Mouse (Mus musculus) olfactory bulb, adult 2 months (tissue): Measurements from ENCODE around the gene Sh3rf3. TPM values are rescaled to one million over a fixed set of nuclear protein-coding genes. Genes with fewer than 3 reads are reported as not detected.
"Not testable (repeated sequence)": the region's sequence is repeated elsewhere in the genome, so short reads cannot be mapped to it uniquely, and the experiment has no call there.

Experiments
- H3K27ac ChIP-seq: fragments of 200-500 bp; 2 replicates; pipeline ENCODE4 v1.5.1; 2012; ENCODE audit warnings: low read depth, low read length; ENCODE audit not compliant: insufficient read depth
- H3K4me1 ChIP-seq: fragments of 200-500 bp; 2 replicates; pipeline ENCODE4 v1.6.1; 2012; ENCODE audit warnings: low read length; ENCODE audit not compliant: control insufficient read depth, insufficient read depth
- H3K4me3 ChIP-seq: fragments of 200-500 bp; 2 replicates; pipeline ENCODE4 v1.5.1; 2012; ENCODE audit warnings: mild to moderate bottlenecking, low read depth, low read length, moderate library complexity; ENCODE audit not compliant: insufficient read depth
- CTCF ChIP-seq: fragments of 200-500 bp; IDR thresholded peaks from 2 replicates; pipeline ENCODE4 v1.5.1; 2012; ENCODE audit warnings: low read depth, mild to moderate bottlenecking, low read length, moderate library complexity; ENCODE audit not compliant: insufficient read depth
- POLR2A ChIP-seq: fragments of 200-500 bp; IDR thresholded peaks from 2 replicates; pipeline ENCODE4 v1.6.1; 2012; ENCODE audit warnings: mild to moderate bottlenecking, low read depth, low read length, moderate library complexity; ENCODE audit not compliant: insufficient read depth
- WGBS: fragments of 180-500 bp; shearing (Covaris S2); methylation state at CpG from one replicate; pipeline ENCODE4 v1.1.7; 2018; 5-methylcytosine and 5-hydroxymethylcytosine counted together
- polyA plus RNA-seq: library from polyadenylated mRNA; stranded (reverse); fragments of >200 nt; gene quantifications from 2 replicates; pipeline ENCODE4 v1.2.4, GENCODE M21; 2012; ENCODE audit warnings: low replicate concordance; ENCODE audit not compliant: missing spikeins, insufficient read depth, insufficient read length

Sh3rf3 gene
- polyA plus RNA-seq, 1 experiment = not detected

DNA sequence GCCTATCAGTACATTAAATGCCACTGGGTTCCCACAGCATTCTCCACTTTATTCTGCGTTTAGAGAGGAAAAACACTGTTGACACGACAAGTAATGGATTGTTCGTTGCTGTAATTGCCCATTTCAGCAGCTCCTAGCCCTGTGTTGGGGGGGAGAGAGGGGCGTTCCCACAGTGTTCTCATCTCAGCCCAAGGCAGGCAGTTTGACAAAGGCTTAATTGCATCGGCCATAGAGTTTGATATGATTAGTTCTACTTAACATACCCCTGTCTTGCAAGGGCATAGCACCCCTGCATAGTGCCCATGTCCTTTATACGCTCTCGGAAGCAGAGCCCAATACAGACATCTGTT is 277.4 kb downstream of the Sh3rf3 start:
- Histone ChIP-seq H3K4me3 (no peak overlapping the region), H3K4me1 (peaks cover 7% of the 10 kb centered on the region; the same call in 1 of the 2 replicates), H3K27ac (no peak overlapping the region)
- 45% methylated on average over 7 of the region's 7 CpGs for WGBS
- TF ChIP-seq POLR2A (no peak), CTCF (no peak)

DNA sequence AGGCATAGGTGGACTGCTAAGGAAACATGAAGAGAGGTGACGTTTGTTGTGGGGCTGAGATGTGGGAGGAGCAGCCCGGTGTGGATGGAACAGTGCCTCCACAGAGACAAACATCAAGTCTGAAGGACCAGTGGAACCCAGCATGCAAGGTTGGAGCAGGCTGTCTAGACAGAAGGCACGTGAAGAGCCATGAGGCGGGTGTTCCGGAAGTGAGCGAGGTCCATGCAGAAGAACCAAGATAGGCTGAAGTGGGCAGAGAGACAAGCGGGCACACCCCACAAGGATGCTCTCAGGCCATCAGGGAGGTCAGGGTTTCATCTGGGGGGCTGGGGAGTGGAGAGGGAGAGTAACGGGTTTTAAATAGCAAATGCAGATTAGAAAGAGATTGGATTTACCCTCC is 278.4 kb downstream of the Sh3rf3 start:
- H3K4me3 ChIP-seq = no peak overlapping the region
- H3K27ac ChIP-seq = no peak overlapping the region
- TF ChIP-seq POLR2A (no peak), CTCF (no peak)
- 89% methylated on average over 8 of the region's 8 CpGs for WGBS
- H3K4me1 ChIP-seq = peaks cover 7% of the 10 kb centered on the region; the same call in 1 of the 2 replicates

DNA sequence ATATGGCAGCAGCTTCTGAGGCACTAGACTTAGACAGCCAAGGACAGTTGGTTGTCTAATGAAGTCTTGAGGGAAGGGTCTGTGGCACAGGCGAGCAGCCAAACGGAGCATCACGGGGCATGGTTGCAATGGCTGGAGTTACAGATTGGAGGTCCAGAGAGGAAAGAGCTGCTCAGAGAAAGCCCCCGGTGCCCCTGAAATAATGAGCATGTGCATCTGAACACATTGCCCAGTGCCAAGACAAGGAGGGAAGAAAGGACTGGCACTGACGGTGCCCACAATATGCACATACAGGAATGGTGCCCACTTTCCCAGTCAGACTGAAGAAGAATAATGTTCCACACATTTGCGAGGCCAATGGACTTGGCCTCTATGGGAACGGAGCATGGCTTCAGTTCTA is 278.8 kb downstream of the Sh3rf3 start:
- WGBS = 75% methylated on average over 7 of the region's 7 CpGs
- peaks cover 7% of the 10 kb centered on the region; the same call in 1 of the 2 replicates for H3K4me1 ChIP-seq
- TF ChIP-seq POLR2A = no peak
- no peak for TF ChIP-seq CTCF
- H3K27ac ChIP-seq = no peak overlapping the region
- H3K4me3 ChIP-seq = no peak overlapping the region

DNA sequence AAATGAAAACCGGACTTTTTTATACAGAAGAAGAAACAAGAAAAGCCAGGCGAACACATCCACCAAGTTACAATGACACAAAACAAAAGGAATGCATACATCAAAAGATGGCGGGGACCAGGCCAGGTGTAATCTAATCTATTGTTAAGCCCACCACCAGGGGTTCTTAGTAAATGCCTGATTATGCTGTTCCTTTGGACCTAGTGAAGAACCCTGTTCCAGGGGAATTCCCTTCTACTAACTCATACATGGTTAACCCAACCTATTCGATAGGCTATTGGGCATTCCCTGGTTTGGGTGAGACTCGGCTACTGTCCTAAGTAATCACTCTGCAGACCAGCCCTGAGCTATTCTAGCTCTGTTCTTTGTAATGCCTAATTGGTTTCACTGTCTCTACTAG is 289.9 kb downstream of the Sh3rf3 start:
- not testable (repeated sequence) for H3K4me1 ChIP-seq, H3K4me3 ChIP-seq, H3K27ac ChIP-seq
- 93% methylated on average over 5 of the region's 5 CpGs for WGBS

DNA sequence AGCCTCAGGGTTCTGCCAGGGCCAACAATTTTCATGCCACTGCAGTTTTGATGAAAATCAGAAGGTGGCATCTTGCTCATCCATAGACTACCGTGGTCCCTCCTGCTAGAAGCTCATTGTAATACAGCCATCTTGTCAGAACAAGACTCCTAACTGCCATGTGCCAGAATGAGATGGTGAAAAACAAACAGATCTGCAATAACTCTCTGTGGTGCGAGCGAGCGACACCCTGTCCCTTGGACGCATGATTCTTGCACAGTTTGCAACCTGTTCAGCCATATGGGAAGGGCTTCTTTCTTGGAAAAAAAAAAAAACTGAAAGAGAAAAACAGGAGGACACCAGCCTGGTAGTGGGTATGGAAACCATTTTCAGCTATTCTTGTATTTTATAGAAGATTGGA is 291.5 kb downstream of the Sh3rf3 start:
- Histone ChIP-seq H3K4me3 (no peak overlapping the region), H3K4me1 (no peaks in the 10 kb centered on the region), H3K27ac (no peak overlapping the region)
- 93% methylated on average over 5 of the region's 5 CpGs for WGBS
- no peak for TF ChIP-seq POLR2A

DNA sequence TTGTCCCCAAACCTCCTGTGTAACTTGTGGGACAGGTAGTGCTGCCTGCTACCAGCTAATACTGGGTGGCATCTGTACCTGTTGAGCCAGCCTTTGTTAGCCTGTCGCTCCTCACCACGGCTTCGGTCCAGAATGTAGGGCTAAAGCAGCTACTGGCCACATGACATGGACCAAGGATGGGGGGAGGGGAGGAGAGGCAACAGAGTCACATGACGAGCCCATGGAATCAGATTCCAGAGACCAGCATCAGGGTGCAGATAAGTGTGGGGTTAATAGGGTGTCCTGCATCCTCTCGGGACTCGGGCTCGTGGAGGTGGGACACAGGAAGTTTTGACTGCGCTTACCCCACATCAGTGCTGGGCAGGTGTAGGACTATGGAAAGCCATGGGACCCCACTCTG is 292.7 kb downstream of the Sh3rf3 start:
- TF ChIP-seq POLR2A (no peak), CTCF (no peak)
- Histone ChIP-seq H3K4me3 (no peak overlapping the region), H3K4me1 (no peaks in the 10 kb centered on the region), H3K27ac (no peak overlapping the region)
- WGBS = 93% methylated on average over 8 of the region's 8 CpGs

DNA sequence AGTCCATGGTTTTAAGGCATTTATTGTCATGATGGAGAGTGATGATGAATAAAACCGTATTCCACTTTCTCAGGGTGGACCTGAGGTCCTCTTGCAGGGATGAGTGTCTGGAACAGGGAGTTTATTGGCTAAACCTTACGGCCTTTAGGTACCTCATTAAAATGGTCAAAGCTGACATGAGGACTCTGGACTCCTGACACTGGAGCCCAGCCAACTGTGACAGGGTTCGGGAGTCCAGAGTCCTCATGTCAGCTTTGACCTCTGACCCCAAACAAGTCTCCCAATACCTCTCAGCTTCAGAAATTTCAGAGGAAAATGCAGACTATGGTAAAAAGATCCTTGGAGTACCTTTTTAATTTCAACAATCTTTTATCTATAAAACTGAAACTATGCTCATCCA is 293.5 kb downstream of the Sh3rf3 start:
- no peaks in the 10 kb centered on the region for H3K4me1 ChIP-seq
- no peak overlapping the region for H3K4me3 ChIP-seq
- TF ChIP-seq CTCF (no peak), POLR2A (no peak)
- 87% methylated on average over 3 of the region's 3 CpGs for WGBS
- H3K27ac ChIP-seq = no peak overlapping the region

DNA sequence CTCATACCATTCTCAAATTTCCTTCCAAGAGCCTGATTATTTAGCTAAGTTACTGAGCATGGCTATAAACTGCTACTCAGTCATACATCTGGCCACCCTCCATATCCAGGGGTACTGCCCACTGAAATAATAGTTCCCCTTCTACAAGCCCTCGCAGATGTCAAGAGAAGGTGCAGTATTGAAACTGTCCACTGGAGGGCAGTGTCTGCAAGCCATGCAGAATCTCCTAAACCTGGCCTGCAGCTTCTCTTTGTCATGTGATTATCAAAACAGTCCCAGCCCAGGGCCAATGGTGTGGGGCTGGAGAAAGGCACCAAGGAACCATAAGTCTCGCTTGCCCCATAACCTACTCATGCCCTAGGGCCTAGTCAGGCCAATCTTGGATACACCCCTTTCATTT is 295.9 kb downstream of the Sh3rf3 start:
- 33% methylated on average over 2 of the region's 2 CpGs for WGBS
- H3K4me1 ChIP-seq = no peaks in the 10 kb centered on the region
- H3K4me3 ChIP-seq = no peak overlapping the region
- H3K27ac ChIP-seq = no peak overlapping the region
- peak; percentile 48 for TF ChIP-seq CTCF
- TF ChIP-seq POLR2A = no peak

DNA sequence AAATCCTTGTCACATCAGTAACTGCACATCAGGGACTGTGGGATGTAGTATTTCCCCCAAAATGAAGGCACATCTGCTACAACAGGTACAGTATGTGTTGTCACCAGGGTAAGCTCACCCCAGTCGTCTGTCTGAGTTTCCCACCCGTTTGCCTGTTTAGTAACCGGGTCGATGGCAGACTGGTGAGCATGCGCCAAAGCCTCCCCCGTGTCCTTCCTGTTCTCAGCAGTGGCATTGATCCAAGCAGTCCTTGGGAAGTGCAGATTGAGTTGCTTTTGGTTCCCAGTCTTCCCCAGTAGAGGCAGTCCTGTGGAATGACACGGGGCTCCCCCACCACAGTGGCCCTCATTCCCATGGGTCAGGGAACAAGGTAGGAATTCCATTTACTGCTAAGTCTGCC is 297.2 kb downstream of the Sh3rf3 start:
- H3K4me3 ChIP-seq = no peak overlapping the region
- H3K27ac ChIP-seq = no peak overlapping the region
- 0 out of 2 replicates have a peak, but pooled peaks cover 4% of the 10 kb centered on the region for H3K4me1 ChIP-seq
- TF ChIP-seq POLR2A (no peak), CTCF (no peak)
- WGBS = 88% methylated on average over 7 of the region's 7 CpGs

DNA sequence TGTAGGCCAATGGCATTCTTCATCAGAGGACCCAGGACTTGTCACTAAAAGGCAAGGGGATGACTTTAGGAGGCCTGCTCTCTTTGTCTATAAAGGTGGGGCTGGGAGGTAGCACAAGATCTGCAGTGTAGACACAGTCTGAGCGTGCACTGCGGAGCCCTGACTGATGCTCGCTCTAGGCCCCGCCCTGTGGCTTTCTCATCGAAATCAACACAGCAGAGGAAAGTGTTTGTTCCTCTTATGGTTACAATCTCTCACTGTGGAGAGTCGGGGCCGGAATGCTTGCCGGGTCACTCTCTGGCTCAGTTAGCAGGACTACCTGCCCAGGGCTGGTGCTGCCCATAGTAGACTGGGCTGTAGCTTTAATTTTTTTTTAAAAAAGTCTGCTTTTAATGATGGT is 299.6 kb downstream of the Sh3rf3 start:
- no peak for TF ChIP-seq CTCF
- TF ChIP-seq POLR2A = no peak
- 0 out of 2 replicates have a peak, but pooled peaks cover 4% of the 10 kb centered on the region for H3K4me1 ChIP-seq
- 95% methylated on average over 8 of the region's 8 CpGs for WGBS
- H3K27ac ChIP-seq = no peak overlapping the region
- H3K4me3 ChIP-seq = no peak overlapping the region
